Mouse (Mus musculus) B cell, adult 2 months (primary cell): Measurements from ENCODE around the gene Olfr816.
"Not testable (repeated sequence)": the region's sequence is repeated elsewhere in the genome, so short reads cannot be mapped to it uniquely, and the experiment has no call there.

Experiments used
- DNase-seq, 2 experiments: peaks; one replicate each; pipeline ENCODE4 v3.0.0; 2022

Gene Olfr816

DNA sequence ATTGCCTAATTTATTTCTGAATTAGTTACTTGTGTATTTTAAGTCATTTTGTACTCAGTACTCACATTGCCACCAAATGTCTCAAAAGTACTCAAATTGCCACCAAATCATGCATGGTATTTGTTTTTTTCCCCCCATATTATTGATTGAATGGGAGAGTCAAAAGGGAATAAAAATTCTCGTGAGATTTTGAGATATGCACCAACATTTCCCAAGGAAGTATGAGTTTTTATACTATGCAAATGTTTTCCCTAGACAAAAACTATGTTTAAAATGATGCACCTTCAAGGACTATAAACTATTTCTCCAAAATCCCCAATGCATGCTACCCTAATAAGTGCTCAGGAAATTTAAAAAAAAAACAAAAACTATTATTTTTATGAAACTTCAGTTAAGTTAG is at the start of gene Olfr816:
TSS of gene Olfr816 (minus strand) at position 101 of the 400 bp plus-strand sequence.
- DNase-seq = no peak

DNA sequence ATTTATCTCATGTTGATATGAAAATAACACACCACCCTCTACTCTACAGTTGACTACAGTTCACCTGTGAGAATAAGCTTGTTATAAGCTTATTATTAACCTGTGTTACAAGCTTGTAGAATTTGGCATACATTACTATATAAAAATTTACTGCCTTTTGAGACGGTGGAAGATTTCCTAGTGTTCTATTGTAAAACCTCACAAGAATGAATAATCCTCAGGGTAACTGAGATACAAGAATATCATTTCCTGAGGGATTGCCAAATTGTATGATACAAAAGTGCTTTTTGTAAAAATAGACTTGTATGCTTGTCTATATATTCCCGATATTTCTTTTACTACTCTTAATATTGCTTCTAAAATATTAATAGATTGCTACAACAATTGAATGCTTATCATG is 33.6 kb upstream of the Olfr816 start, which contains the start of gene Olfr818:
TSS of gene Olfr818 (minus strand) at position 101 of the 400 bp plus-strand sequence.
- no peak for DNase-seq

DNA sequence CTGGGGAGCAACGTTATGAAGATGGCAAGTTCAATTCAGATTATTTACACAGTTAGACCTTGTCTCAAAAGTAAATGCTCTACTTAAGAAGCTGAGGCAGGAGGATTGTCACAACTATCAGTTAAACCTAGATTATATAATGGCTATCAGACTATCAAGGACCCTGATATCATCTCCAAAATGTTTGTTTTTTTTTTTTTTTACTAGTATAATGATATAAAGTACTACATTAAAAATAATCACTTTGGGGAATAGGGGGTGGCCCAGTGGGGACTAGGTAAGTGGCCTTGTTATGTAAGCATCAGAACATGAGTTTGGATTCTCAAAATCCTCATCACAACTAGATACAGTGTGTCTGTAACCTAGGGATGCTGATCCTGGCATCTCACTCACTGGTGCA is 9.6 kb downstream of the Olfr816 start, which contains the start of gene Olfr815:
TSS of gene Olfr815 (minus strand) at position 101 of the 400 bp plus-strand sequence.
- not testable (repeated sequence) for DNase-seq

DNA sequence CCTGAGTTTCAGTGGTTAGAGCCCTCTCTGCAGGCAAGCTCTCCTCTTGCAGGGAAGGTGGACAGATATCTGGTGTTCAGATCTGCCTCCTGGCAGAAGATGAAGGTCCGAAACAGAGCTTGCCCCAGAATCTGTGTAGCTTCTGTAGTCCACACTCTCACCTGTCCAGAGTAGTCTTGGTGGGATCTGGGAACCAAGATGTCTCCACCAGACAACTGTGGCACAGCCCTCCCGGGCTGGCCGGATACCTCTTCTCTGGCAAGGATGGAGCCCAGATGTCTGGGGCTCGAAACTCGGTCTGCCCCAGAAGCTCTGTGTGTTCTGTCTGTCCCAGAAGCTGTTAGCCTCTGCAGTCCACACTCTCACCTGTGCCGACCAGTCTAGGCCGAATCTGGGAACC is 29.5 kb downstream of the Olfr816 start:
- DNase-seq = no peak

DNA sequence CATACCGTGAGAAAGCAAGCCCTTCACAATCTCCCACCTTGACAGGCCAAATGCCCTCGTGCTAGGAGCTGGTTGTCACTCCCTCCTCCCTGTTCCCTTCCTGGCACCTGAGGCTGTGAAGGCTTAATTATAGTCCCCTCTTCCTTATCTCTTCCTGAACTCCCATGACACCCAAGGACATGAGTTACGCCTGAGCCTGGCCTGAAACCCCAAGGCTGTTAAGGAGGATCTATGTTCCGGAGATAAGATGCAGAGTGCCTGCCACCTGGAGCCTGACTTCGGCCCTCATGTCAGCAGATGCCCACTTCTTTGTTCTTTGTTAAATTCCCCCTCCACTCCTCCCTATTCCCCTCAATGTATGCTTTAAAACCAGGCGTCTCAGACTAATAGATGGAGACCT is 29.9 kb downstream of the Olfr816 start:
- DNase-seq = not testable (repeated sequence)

DNA sequence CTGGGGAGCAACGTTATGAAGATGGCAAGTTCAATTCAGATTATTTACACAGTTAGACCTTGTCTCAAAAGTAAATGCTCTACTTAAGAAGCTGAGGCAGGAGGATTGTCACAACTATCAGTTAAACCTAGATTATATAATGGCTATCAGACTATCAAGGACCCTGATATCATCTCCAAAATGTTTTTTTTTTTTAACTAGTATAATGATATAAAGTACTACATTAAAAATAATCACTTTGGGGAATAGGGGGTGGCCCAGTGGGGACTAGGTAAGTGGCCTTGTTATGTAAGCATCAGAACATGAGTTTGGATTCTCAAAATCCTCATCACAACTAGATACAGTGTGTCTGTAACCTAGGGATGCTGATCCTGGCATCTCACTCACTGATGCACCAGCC is 35.6 kb downstream of the Olfr816 start, which contains the start of gene Olfr814:
TSS of gene Olfr814 (minus strand) at position 101 of the 400 bp plus-strand sequence.
- not testable (repeated sequence) for DNase-seq
